Mouse (Mus musculus) limb, embryonic 15.5 days (tissue): Measurements from ENCODE around the gene Grhpr. TPM values are rescaled to one million over a fixed set of nuclear protein-coding genes. Genes with fewer than 3 reads are reported as not detected.
"Not testable (repeated sequence)": the region's sequence is repeated elsewhere in the genome, so short reads cannot be mapped to it uniquely, and the experiment has no call there.

Source experiments
- ATAC-seq: fragments of 200-750 bp; cut with Nextera tagmentation; 2 replicates; pipeline ENCODE4 v1.8.0; 2017; ENCODE audit warnings: low read depth, moderate TSS enrichment; ENCODE audit not compliant: insufficient number of reproducible peaks, low FRiP score, low TSS enrichment
- H3K27ac ChIP-seq: fragments of 300-500 bp; sonication (generic); 2 replicates; pipeline ENCODE4 v1.5.1; 2015; ENCODE audit warnings: moderate library complexity, mild to moderate bottlenecking, inconsistent platforms
- H3K27me3 ChIP-seq: fragments of 300-500 bp; sonication (generic); 2 replicates; pipeline ENCODE4 v1.6.1; 2015; ENCODE audit warnings: inconsistent platforms
- H3K36me3 ChIP-seq: fragments of 300-500 bp; sonication (generic); 2 replicates; pipeline ENCODE4 v1.6.1; 2015; ENCODE audit warnings: inconsistent platforms
- H3K4me1 ChIP-seq: fragments of 300-500 bp; sonication (generic); 2 replicates; pipeline ENCODE4 v1.6.1; 2015; ENCODE audit warnings: inconsistent platforms
- H3K4me2 ChIP-seq: fragments of 300-500 bp; sonication (generic); 2 replicates; pipeline ENCODE4 v1.6.1; 2015; ENCODE audit warnings: mild to moderate bottlenecking, inconsistent platforms
- H3K4me3 ChIP-seq: fragments of 300-500 bp; sonication (generic); 2 replicates; pipeline ENCODE4 v1.5.1; 2015; ENCODE audit warnings: mild to moderate bottlenecking, inconsistent platforms
- H3K9ac ChIP-seq: fragments of 300-500 bp; sonication (generic); 2 replicates; pipeline ENCODE4 v1.6.1; 2015; ENCODE audit warnings: inconsistent platforms
- H3K9me3 ChIP-seq: fragments of 300-500 bp; sonication (generic); 2 replicates; pipeline ENCODE4 v1.6.1; 2016; ENCODE audit warnings: inconsistent platforms
- WGBS: fragments of 180-500 bp; shearing (Covaris S2); methylation state at CpG from one replicate; pipeline ENCODE4 v1.1.7; 2015; 5-methylcytosine and 5-hydroxymethylcytosine counted together
- polyA plus RNA-seq: library from polyadenylated mRNA; unstranded; fragments of >200 nt; fragmentation: Nextera tagmentation; extraction: Ambion mirVana; gene quantifications from 2 replicates; pipeline ENCODE4 v1.2.1, GENCODE M21; 2015

The Grhpr gene
- polyA plus RNA-seq, 1 experiment from 2014 or later: 62.2 TPM

DNA sequence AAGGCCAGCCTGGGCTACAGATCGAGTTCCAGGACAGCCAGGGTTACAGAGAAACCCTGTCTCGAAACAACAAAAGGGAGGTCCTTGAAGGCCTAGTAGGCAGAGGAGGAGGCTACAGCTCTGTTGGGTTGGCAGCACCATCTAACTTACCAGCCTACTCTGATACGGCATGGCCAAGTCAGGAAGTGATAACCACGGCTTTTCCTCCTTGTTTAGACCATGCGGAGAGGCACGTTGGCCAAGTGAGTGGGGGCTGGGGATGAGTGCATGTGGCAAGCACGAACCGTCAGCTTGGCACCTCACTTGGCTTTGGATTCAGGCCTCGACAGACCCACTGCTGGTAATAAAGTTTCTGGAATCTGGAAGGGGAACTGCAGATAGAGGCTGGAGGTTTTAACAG lies 51.4 kb downstream of the Grhpr start:
- no peak overlapping the region for H3K9ac ChIP-seq
- H3K9me3 ChIP-seq: no peaks in the 10 kb centered on the region
- no peak overlapping the region for H3K27ac ChIP-seq
- H3K4me3 ChIP-seq: no peak overlapping the region
- peaks cover 76% of the 10 kb centered on the region for H3K36me3 ChIP-seq
- 88% methylated on average over 9 of the region's 9 CpGs for WGBS
- no peaks in the 10 kb centered on the region for H3K4me1 ChIP-seq
- H3K27me3 ChIP-seq: no peaks in the 10 kb centered on the region
- H3K4me2 ChIP-seq: no peak overlapping the region
- no peak for ATAC-seq

DNA sequence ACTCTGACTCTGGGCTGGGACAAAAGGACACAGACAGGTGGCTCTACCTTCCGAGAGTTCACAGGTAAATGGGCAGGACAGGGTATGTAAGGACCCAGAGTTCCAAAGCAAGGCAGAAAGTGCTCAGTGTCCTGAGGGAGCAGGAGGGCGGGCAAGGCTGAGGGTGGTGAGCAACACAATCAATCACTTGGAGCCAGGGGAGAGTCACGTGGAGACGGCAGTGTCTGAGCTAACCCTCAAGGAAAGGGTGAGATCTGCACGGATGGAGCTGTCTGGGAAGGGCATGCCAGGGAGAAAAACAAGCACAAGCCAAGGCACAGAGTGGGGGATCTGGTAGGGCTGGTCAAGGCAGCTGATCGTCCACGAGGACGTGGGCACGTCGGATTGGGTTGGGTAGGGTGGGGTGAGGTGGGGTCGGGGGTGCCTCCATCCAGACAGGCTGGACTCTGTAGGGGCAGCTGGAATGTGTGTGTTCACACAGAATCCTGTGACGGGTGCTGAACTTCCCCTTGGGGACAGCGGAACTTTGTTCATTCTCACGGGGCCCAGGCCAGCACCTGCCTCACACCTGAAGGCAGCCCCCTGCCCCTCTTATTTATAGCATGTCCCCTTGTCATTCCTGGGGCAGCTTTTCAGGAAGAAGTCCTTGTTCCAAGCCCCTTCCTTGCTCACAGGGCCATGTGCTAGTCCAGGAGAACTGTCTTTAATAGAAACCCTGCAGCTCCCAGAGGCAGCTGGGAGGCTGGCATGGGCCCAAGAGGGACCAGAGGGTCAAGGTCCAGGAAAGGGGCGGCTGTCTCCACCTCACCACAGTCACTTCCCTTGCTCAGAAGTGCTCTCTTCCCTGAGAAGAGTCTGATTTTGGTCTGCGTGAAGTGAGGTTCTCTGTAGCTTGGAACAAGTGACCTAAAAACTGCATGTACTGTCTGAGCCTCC lies 53.8 kb downstream of the Grhpr start:
- ATAC-seq: no peak
- Histone ChIP-seq H3K27me3 (no peaks in the 10 kb centered on the region), H3K27ac (no peak overlapping the region), H3K36me3 (peaks cover 72% of the 10 kb centered on the region), H3K4me1 (no peaks in the 10 kb centered on the region), H3K4me3 (no peak overlapping the region), H3K4me2 (no peak overlapping the region), H3K9me3 (no peaks in the 10 kb centered on the region), H3K9ac (no peak overlapping the region)
- WGBS: 71% methylated on average over 16 of the region's 16 CpGs

DNA sequence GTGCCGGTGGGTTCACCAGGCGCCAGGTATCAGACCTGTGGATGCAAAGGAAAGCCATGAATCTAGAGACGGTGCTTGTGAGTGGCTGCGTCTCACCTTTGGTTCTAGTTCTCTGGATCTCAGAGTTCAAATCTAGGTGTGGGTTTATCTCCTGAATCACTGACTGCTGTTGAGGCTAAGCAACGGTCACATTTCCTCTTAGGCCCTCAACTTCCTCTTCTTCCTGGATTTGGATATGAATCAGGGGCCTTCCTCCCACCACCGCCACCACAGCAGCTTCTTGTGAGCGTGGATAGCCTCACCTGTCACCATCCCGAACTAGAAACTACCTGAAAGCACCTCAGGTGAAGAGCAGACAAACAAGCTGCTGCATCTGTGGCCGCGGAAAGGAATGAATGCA lies 54.9 kb downstream of the Grhpr start:
- no peak overlapping the region for H3K4me3 ChIP-seq
- no peak overlapping the region for H3K9ac ChIP-seq
- ATAC-seq: no peak
- H3K4me1 ChIP-seq: no peaks in the 10 kb centered on the region
- peaks cover 72% of the 10 kb centered on the region for H3K36me3 ChIP-seq
- H3K27me3 ChIP-seq: no peaks in the 10 kb centered on the region
- no peaks in the 10 kb centered on the region for H3K9me3 ChIP-seq
- no peak overlapping the region for H3K27ac ChIP-seq
- no peak overlapping the region for H3K4me2 ChIP-seq
- WGBS: 90% methylated on average over 10 of the region's 10 CpGs

DNA sequence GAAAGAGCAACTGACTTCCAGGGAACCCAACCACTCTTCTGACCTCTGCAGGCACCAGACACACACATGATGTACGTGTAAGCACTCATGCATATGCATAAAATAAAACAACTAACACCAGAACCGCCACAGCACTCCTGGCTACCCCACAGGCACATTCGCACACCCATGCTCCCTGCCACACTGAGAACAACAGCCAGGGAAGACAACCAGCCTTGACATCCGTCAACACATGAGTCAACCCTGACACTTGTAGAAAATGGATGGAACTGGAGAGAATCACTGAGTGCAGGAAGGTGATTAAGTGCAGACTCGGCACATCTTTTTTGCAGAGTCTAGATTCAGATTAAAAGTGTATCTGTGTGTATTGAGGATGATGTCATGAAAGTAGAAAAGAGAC lies 55.4 kb downstream of the Grhpr start:
- ATAC-seq: no peak
- H3K9ac ChIP-seq: no peak overlapping the region
- no peaks in the 10 kb centered on the region for H3K27me3 ChIP-seq
- 78% methylated on average over 5 of the region's 5 CpGs for WGBS
- no peaks in the 10 kb centered on the region for H3K9me3 ChIP-seq
- no peaks in the 10 kb centered on the region for H3K4me1 ChIP-seq
- no peak overlapping the region for H3K4me3 ChIP-seq
- peaks cover 72% of the 10 kb centered on the region for H3K36me3 ChIP-seq
- H3K27ac ChIP-seq: no peak overlapping the region
- no peak overlapping the region for H3K4me2 ChIP-seq

DNA sequence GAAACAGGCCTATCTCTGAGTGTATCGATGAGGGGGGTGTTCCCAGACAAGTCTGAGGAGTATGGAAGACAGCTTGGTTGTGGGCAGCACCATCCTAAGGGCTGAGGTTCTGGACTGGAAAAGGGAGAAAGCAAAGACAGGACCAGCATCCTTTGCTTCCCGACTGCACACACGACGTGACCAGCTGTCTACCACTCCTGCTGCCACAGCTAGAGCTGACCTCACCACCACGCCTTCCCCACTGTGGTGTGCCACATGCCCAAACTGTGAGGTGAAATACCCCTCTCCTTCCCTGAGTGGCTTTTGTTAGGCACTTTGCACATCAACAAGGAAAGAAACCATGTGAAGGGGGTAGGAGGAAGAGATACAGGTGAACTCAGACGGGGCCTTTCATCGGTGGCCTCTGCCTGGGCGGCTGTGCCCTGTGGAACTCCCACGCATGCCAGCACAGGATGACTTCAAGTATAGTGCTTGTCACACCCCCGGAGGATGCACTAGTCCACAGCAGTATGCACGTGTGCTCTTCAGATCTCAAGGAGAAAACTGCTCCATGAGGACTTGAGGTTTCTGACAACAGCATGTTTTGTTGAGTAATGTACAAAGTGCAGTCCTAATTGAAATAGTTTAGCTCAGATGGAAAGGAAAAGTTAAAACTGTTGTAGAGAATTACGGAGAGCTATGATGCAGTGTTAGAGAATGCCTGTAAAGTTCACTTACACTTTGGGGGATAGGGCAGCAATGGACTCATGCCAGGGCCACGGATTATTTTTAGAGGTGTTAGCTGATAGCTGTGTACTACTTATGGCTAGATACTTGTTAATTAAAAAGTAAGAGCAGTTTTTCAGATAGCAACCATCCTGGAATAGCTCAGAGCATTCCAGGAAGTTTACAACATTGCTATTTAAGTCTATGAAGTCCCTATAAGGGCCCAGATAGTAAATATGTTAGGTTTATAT lies 56.5 kb downstream of the Grhpr start:
- Histone ChIP-seq H3K4me2 (no peak overlapping the region), H3K4me1 (no peaks in the 10 kb centered on the region), H3K9me3 (no peaks in the 10 kb centered on the region), H3K36me3 (peaks cover 67% of the 10 kb centered on the region), H3K27ac (no peak overlapping the region), H3K4me3 (no peak overlapping the region), H3K9ac (no peak overlapping the region), H3K27me3 (no peaks in the 10 kb centered on the region)
- WGBS: 85% methylated on average over 13 of the region's 13 CpGs
- ATAC-seq: no peak

DNA sequence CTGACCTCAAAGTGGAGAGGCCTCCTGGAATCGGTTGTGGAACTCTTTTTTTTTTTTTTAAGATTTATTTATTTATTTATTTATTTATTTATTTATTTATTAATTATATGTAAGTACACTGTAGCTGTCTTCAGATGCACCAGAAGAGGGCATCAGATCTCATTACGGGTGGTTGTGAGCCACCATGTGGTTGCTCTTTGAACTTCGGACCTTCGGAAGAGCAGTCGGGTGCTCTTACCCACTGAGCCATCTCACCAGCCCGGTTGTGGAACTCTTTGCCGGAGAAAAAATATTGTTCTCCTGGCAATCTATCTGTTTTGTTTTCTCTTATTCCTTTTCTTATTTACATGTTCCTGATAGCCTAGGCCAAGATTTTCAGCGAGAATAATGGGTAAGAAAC lies 57.7 kb downstream of the Grhpr start:
- not testable (repeated sequence) for H3K4me2 ChIP-seq, H3K9me3 ChIP-seq, H3K4me1 ChIP-seq, H3K4me3 ChIP-seq, ATAC-seq, H3K27me3 ChIP-seq, H3K9ac ChIP-seq, H3K27ac ChIP-seq
- H3K36me3 ChIP-seq: peaks cover 66% of the 10 kb centered on the region
- WGBS: 60% methylated on average over 8 of the region's 8 CpGs

DNA sequence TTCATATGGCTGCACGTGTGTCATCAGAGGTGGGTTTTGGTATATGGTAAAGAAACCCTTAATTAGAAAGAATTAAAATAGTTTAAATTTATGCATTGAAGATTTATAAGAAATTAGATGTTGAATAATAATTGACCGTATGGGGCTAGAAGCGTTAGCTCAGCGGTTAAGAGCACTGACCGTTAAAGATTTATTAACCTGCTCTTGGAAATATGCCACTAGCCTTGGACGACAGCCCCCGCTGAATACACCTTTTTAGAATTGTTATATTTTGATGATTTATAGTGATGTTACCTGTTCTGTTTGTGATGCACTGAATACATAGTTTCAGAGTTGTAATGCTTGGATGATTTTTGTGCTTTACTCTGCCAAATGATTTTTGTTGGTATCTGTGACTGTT lies 58.4 kb downstream of the Grhpr start:
- not testable (repeated sequence) for ATAC-seq
- H3K36me3 ChIP-seq: peaks cover 66% of the 10 kb centered on the region

More for the DNA sequence above, 58.4 kb downstream of the Grhpr start:
- H3K9me3 ChIP-seq, H3K4me1 ChIP-seq, H3K9ac ChIP-seq, H3K4me2 ChIP-seq, H3K4me3 ChIP-seq, H3K27me3 ChIP-seq, H3K27ac ChIP-seq: not testable (repeated sequence)
- 82% methylated on average over 7 of the region's 7 CpGs for WGBS

Other genes starting within 250 kb of the Grhpr start
- gene Zcchc7, start 225.5 kb upstream of the Grhpr start, polyA plus RNA-seq: 42.8 and 47.6 TPM in 2 replicates
- gene Zbtb5, start 31.0 kb downstream of the Grhpr start, polyA plus RNA-seq: 21.7 and 22.8 TPM in 2 replicates
- gene Polr1e, start 37.2 kb downstream of the Grhpr start, polyA plus RNA-seq: 29.2 and 36.1 TPM in 2 replicates
- 18.0 and 18.7 TPM in 2 replicates for gene Fbxo10, start 103.2 kb downstream of the Grhpr start, polyA plus RNA-seq
- gene Tomm5, start 126.7 kb downstream of the Grhpr start, polyA plus RNA-seq: 210 and 217 TPM in 2 replicates
- 3.4 and 3.6 TPM in 2 replicates for gene Frmpd1, start 203.5 kb downstream of the Grhpr start, polyA plus RNA-seq